Mouse (Mus musculus): ENCODE data around the gene Plbd1.
A peak's percentile ranks its signal among the peaks of the same experiment; 100 is the strongest.

The Plbd1 gene

DNA sequence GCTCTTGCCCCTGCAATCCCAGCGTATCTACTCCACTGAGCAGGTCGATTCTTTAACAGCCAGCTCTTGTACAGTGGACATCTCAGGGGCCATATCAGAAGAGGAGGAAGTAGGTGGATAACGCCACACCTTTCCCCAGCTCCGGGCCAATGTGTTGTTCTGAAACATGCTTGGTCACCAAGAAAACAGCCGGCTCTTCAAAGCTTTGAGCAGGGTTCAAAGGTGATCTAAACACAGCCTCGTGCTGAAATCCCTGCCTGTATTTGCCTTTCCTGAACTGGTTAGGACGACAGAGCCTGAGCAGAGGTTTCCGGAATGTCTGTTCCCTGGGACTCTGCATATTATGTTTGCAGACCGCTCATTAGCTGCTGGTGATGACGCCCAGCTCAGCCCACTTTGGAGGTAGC lies 14.3 kb downstream of the Plbd1 start:
- no peak for DNase-seq

DNA sequence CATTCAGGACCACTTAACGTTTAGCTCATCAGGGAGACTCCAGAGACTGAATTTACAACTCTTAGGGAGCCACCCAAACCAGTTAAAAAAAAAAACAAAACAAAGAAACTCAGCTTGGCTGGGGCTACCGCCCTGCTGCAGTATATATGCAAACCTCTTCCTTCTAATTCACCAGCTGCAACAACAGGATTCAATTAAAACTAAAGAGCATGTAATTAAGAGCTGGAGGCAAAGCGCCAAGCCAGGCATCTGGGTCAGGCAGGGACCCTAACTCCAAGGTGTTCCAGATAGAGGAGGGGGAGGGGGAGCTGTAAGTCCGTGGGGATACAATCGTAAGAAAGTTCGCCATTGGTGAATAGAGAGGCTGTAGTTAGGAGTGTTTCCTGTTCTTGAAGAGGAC lies 15.5 kb downstream of the Plbd1 start:
- DNase-seq: peak; percentile 11 to 33

GRCm38 (mm10) chr6:136645754-136646153 lies 16.0 kb downstream of the Plbd1 start:
- DNase-seq: no peak

GRCm38 (mm10) chr6:136644171-136644570 lies 17.6 kb downstream of the Plbd1 start:
- peak in 1 of 2 experiments; percentile 30 for DNase-seq

GRCm38 (mm10) chr6:136634982-136635381 lies 26.7 kb downstream of the Plbd1 start:
- no peak for DNase-seq

DNA sequence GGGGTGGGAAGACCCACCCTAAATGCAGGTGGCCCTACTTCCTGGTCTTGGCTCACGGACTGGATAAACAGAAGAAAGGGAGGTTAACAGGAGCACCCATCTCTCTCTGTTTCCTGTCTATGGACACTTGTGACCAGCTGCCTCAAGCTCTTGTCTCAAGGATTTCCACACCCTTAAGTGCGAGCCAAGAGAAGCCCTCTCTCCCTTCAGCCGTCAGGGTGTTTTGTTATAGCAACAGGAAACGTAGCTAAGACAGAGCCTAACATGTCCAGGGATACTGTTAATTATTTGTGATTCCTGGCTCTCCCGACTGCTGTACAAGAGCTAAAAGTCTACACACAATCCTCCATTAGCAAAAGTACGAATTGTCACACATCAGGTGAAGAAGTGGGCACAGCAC lies 28.0 kb downstream of the Plbd1 start:
- DNase-seq: no peak

DNA sequence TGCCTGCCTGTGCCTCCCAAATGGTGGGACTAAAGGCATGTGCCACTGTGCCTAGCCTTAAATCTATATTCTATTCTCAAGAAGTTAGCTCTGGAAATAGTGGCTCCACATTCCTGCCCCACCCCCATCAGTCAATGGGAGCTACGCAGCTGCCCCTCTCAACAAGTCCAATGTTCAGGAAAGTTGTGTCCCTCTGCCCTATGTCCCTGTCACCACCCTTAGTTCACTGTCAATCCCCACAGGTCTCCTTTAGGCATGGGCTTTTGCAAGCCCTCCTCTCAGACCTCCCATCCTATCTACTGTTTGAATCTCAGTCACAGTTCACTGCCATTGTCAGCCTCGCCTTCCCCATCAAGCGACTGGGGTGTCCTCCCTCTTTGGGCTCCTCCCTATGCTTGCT lies 28.6 kb downstream of the Plbd1 start:
- no peak for DNase-seq

GRCm38 (mm10) chr6:136631945-136632534 lies 29.7 kb downstream of the Plbd1 start:
- no peak for DNase-seq

- no peak for DNase-seq
Measured at GRCm38 (mm10) chr6:136631519-136631918, 30.2 kb downstream of the Plbd1 start.

GRCm38 (mm10) chr6:136629639-136630038 lies 32.1 kb downstream of the Plbd1 start:
- no peak for DNase-seq

DNA sequence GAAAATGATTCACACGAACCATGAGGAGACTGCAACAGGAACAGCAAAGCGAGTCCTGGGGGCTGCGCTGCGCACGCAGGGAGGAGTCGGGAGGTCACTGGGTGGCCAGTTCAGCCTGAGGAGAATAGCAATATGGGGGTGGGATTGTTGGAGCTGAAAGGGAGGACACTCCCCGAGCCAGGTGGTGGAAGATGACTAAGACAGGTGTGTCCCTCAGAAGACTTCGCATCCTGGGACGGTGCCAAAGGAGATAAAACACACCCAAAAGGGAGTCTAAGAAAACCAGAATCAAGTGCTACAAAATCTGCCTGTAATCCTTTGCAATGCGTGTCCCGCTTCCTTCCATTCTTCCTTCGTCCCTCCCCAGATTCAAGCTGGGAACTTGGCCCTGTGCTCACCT lies 36.3 kb downstream of the Plbd1 start:
- no peak for DNase-seq

DNA sequence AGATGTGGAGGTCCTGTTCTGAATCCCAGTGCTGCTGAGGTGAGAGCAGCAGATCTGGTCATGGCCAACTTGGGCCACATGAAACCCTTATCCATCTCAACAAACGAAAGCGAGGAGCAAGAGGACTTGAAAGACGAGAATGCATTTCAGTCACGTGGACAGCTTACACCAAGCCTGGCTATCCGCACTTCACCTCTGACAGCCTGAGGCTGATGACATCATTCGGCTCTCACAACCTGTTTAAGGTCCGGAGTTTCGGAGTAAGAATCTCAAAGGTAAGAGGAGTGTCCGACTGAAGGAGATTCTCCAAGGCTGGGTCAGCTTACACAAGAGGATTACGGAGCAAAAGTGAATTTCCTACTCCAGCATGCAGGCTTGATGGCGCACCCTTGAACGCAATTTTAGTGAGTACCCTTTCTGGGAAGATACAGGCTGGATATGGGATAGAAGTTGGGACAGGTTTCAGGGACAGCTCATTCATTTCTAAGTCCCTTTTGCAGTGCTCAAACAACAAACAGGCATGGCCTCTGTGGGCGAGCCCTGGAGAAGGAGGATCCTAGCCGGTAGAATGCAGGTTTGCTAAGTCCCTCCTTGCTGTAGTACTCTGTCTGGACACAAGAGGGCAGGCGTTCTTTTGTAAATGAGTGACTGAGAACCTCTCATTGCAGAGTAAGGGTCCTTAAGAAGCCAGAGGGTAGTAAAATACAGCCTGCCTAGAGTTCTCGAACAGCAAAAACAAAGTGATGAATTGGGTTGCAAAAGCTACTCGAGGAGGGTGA lies 41.2 kb downstream of the Plbd1 start:
- DNase-seq: peak; percentile 93

DNA sequence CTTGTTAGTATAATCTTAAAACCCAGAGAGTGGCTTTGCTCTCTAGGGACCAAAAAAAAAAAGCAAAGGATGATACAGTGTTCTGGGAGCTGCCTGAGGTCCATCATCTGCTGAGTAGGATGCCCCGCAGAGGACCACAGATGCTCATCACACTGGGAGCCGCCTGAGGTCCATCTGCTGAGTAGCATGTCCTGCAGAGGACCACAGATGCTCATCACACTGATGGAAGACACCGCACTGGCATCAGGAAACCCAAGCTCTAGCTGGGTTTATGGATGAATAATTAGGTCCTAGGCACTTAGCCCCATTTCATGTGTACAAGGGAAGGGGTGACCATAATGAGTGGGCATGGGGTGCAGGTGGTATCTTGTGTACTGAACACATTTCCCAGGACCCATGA lies 47.6 kb downstream of the Plbd1 start:
- no peak for DNase-seq

DNA sequence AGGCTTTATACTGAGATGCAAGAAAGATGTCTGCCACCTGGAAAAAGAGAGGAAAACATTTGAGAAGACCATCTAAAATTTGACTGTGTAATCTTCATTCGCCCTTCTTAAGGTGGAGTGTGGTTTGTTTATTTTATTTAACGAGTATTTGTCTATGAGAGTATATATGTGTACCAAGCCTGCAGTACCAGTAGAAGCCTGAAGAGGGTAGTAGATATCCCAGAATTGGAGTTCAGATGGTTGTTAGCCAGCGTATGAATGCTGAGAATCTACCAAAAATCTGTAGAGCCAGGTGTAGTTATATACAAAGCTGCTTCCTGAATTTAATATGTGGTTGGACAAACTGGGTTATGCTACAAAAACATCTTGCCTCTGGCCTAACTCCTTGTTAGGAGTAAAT lies 49.4 kb downstream of the Plbd1 start:
- no peak for DNase-seq

GRCm38 (mm10) chr6:136611351-136612215 lies 50.1 kb downstream of the Plbd1 start:
- no peak for DNase-seq

GRCm38 (mm10) chr6:136602601-136603000 lies 59.1 kb downstream of the Plbd1 start:
- no peak for DNase-seq

DNA sequence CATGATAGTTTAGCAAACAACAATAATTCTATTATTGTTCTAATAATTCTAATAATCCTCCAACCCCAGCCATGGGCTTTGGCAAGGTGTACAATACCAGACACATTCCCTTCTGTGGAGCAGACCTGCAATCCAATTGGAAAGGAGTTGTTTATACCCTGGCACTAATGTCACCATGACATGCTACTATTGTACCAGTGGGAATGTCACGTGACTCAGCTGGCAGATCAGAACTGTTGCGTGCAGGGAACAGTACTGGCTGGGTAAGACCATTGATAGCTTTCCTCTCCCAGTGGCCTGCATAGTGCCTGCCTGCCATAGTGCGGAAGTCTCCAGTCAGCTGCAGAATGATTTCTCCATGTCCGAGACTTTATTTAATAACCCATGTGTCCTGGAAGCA lies 67.2 kb downstream of the Plbd1 start:
- no peak for DNase-seq

DNA sequence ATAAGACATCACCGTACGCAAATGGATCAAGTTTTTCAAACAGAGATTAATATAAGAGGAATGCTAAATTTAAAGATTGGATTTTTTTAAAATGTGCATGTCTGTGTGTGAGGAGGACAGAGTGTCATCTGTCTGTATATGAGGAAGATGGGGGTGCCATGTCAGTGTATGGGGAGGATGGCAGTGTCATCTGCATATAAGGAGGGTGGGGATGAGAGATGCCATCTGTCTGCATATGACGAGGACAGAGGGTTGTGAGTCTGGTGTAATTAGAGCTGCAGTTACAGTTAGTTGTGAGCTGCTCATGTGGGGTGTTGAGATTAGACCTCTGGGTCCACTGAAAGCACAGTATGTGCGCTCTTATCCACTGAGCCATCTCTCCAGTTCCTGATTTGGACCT lies 71.0 kb downstream of the Plbd1 start:
- DNase-seq: no peak

GRCm38 (mm10) chr6:136566002-136566401 lies 95.7 kb downstream of the Plbd1 start:
- DNase-seq: no peak
